In genomic region chrX:43427111-43427510, GRCm38 (mm10) we compare ENCODE assay signal across 9 mouse cellular contexts. TPM values are rescaled to one million over a fixed set of nuclear protein-coding genes. Genes with fewer than 3 reads are reported as not detected.
DNase-seq lines count a peak whose midpoint lies in the region; ATAC-seq lines count a peak whose summit lies in the region.
"Had no signal": no experiment of that assay in that cellular context is flagged by ENCODE, and none has a peak within 500 bp of the region (broad histone marks: within the 10 kb centered on the region; RNA-seq: fewer than 3 reads in every experiment).

No protein-coding gene starts in this region.

- DNase-seq in kidney, postnatal 14 days = no peak
- peak; percentile 30 for DNase-seq in forebrain, embryonic 14.5 days (ENCODE audit: low spot score)
- peak; percentile 9 to 14 for DNase-seq in left cerebral cortex, postnatal 10 days (ENCODE audit: extremely low spot score in 1 of 2, low spot score in 2 of 2)
- DNase-seq in adipocyte (ENCODE audit: low spot score) = no peak
- DNase-seq in liver, embryonic 11.5 days (ENCODE audit: low spot score) = no peak
- DNase-seq in lung, postnatal 36 days = no peak

- no peaks in the 10 kb centered on the region for H3K4me1 ChIP-seq in kidney, embryonic 15.5 days
- H3K4me1 ChIP-seq in forebrain, embryonic 14.5 days (ENCODE audit: control insufficient read depth, insufficient read depth, low read length) = no peaks in the 10 kb centered on the region
- no peaks in the 10 kb centered on the region for H3K4me1 ChIP-seq in neural tube, embryonic 15.5 days
- no peaks in the 10 kb centered on the region for H3K4me1 ChIP-seq in liver, embryonic 11.5 days (replicated peaks; ENCODE audit: control insufficient read depth, insufficient read depth, low read length)

- H3K27me3 ChIP-seq in kidney, embryonic 15.5 days = peaks cover 23% of the 10 kb centered on the region
- no peaks in the 10 kb centered on the region for H3K27me3 ChIP-seq in forebrain, embryonic 14.5 days (replicated peaks; ENCODE audit: control insufficient read depth, insufficient read depth, low read length)
- H3K27me3 ChIP-seq in neural tube, embryonic 15.5 days (replicated peaks) = no peaks in the 10 kb centered on the region
- peaks cover 28% of the 10 kb centered on the region for H3K27me3 ChIP-seq in liver, embryonic 11.5 days (replicated peaks; ENCODE audit: control insufficient read depth, insufficient read depth, low read length)

- H3K4me2 ChIP-seq in kidney, embryonic 15.5 days = peak overlapping the region; percentile 65
- H3K4me2 ChIP-seq in forebrain, embryonic 14.5 days (ENCODE audit: low read length) = peak overlapping the region; percentile 64
- peak overlapping the region; percentile 65 for H3K4me2 ChIP-seq in neural tube, embryonic 15.5 days
- H3K4me2 ChIP-seq in liver, embryonic 11.5 days = no peak overlapping the region

- intact Hi-C loops in left cerebral cortex, postnatal 10 days (cut with DNase I) = loop anchor here (10.0 kb wide), 2 partner anchors 872 to 1272 kb away; no protein-coding TSS in a partner anchor

- H3K4me3 ChIP-seq in kidney, embryonic 15.5 days (replicated peaks) = no peak overlapping the region
- H3K4me3 ChIP-seq in forebrain, embryonic 14.5 days (ENCODE audit: low read depth, low read length) = peak overlapping the region; percentile 37
- H3K4me3 ChIP-seq in neural tube, embryonic 15.5 days (replicated peaks) = peak overlapping the region; percentile 47
- no peak overlapping the region for H3K4me3 ChIP-seq in liver, embryonic 11.5 days (ENCODE audit: low read depth, low read length)

- 19% methylated on average over 10 of the region's 10 CpGs for WGBS in kidney, embryonic 15.5 days
- 33% methylated on average over 10 of the region's 10 CpGs for WGBS in forebrain, embryonic 14.5 days
- 22% methylated on average over 10 of the region's 10 CpGs for WGBS in neural tube, embryonic 15.5 days
- WGBS in liver, embryonic 11.5 days = 28% methylated on average over 10 of the region's 10 CpGs

- no peak for ATAC-seq in kidney, embryonic 15.5 days (replicated peaks; ENCODE audit: low FRiP score)
- no peak for ATAC-seq in forebrain, embryonic 14.5 days
- ATAC-seq in neural tube, embryonic 15.5 days (ENCODE audit: low FRiP score) = no peak
- no peak for ATAC-seq in liver, embryonic 11.5 days (replicated peaks; ENCODE audit: low FRiP score)

- no peaks in the 10 kb centered on the region for H3K9me3 ChIP-seq in kidney, embryonic 15.5 days (replicated peaks)
- H3K9me3 ChIP-seq in forebrain, embryonic 14.5 days (replicated peaks; ENCODE audit: control insufficient read depth, low read length) = no peaks in the 10 kb centered on the region
- no peaks in the 10 kb centered on the region for H3K9me3 ChIP-seq in neural tube, embryonic 15.5 days (replicated peaks)
- H3K9me3 ChIP-seq in liver, embryonic 11.5 days (ENCODE audit: control insufficient read depth, low read length) = no peaks in the 10 kb centered on the region

- no peak overlapping the region for H3K27ac ChIP-seq in kidney, embryonic 15.5 days
- no peak overlapping the region for H3K27ac ChIP-seq in forebrain, embryonic 14.5 days (ENCODE audit: low read depth, low read length)
- H3K27ac ChIP-seq in neural tube, embryonic 15.5 days (replicated peaks) = peak overlapping the region; percentile 18; the same call in 1 of the 2 replicates
- H3K27ac ChIP-seq in liver, embryonic 11.5 days (ENCODE audit: low read depth, low read length) = no peak overlapping the region

- no peak overlapping the region for H3K9ac ChIP-seq in kidney, embryonic 15.5 days
- peak overlapping the region; percentile 32; the same call in 1 of the 2 replicates for H3K9ac ChIP-seq in forebrain, embryonic 14.5 days (ENCODE audit: low read length)
- peak overlapping the region; percentile 51 for H3K9ac ChIP-seq in neural tube, embryonic 15.5 days (replicated peaks)
- H3K9ac ChIP-seq in liver, embryonic 11.5 days (ENCODE audit: low read depth, low read length) = no peak overlapping the region

- no peaks in the 10 kb centered on the region for H3K36me3 ChIP-seq in kidney, embryonic 15.5 days
- H3K36me3 ChIP-seq in forebrain, embryonic 14.5 days (ENCODE audit: control insufficient read depth, insufficient read depth, low read length) = no peaks in the 10 kb centered on the region
- H3K36me3 ChIP-seq in neural tube, embryonic 15.5 days = no peaks in the 10 kb centered on the region
- no peaks in the 10 kb centered on the region for H3K36me3 ChIP-seq in liver, embryonic 11.5 days (ENCODE audit: control insufficient read depth, insufficient read depth, low read length)

RNA-seq across cellular contexts. Expression of gene Tenm1, which starts 1.8 kb away (rescaled TPM):
- polyA plus RNA-seq in kidney, embryonic 15.5 days (2015; fragmentation: Nextera tagmentation; extraction: Ambion mirVana) = 0.74 and 0.75 TPM in 2 replicates
- polyA plus RNA-seq in forebrain, embryonic 14.5 days (2014; fragmentation: Nextera tagmentation; extraction: Ambion mirVana) = 10.0 and 14.7 TPM in 2 replicates
- total RNA-seq in left cerebral cortex, postnatal 10 days (2021) = 10 to 100 TPM; 77.8 to 84.5 TPM
- polyA plus RNA-seq in neural tube, embryonic 15.5 days (2015; fragmentation: Nextera tagmentation; extraction: Ambion mirVana) = 25.8 and 31.2 TPM in 2 replicates
- polyA plus RNA-seq in liver, embryonic 11.5 days (2014; fragmentation: Nextera tagmentation; extraction: Ambion mirVana) = 0.08 and 0.11 TPM in 2 replicates
- polyA plus RNA-seq: C2C12 had no signal

Comparison
In these comparisons a context has a peak if more than half of its experiments do, and no peak if none do; other contexts are left out.
1. H3K4me3 ChIP-seq: peak in forebrain, embryonic 14.5 days (single experiment) and neural tube, embryonic 15.5 days (single experiment); none in kidney, embryonic 15.5 days (single experiment) and liver, embryonic 11.5 days (single experiment).
2. H3K9ac ChIP-seq: peak in forebrain, embryonic 14.5 days (single experiment) and neural tube, embryonic 15.5 days (single experiment); none in kidney, embryonic 15.5 days (single experiment) and liver, embryonic 11.5 days (single experiment).
3. DNase-seq: peak in forebrain, embryonic 14.5 days (single experiment) and left cerebral cortex, postnatal 10 days (2 of 2); none in kidney, postnatal 14 days (single experiment), adipocyte (single experiment), liver, embryonic 11.5 days (single experiment) and lung, postnatal 36 days (single experiment).